Mouse (Mus musculus) C2C12 (cell line): ENCODE results near the gene Mtmr4. TPM values are rescaled to one million over a fixed set of nuclear protein-coding genes. Genes with fewer than 3 reads are reported as not detected.

Experiments used
- H3K27me3 ChIP-seq: one replicate; pipeline ENCODE4 v1.6.1; 2011; ENCODE audit not compliant: control insufficient read depth, insufficient read depth, insufficient read length
- H3K36me3 ChIP-seq: one replicate; pipeline ENCODE4 v1.6.1; 2011; ENCODE audit not compliant: control insufficient read depth, insufficient read depth
- H3K4me3 ChIP-seq: one replicate; pipeline ENCODE4 v1.5.1; 2011; ENCODE audit warnings: mild to moderate bottlenecking, control low read depth; ENCODE audit not compliant: poor library complexity, insufficient read depth, severe bottlenecking
- H3K79me2 ChIP-seq: one replicate; pipeline ENCODE4 v1.6.1; 2011; ENCODE audit not compliant: control insufficient read depth, insufficient read depth
- H3K79me3 ChIP-seq: one replicate; pipeline ENCODE4 v1.6.1; 2011; ENCODE audit warnings: low read depth, control low read depth
- H3ac ChIP-seq: one replicate; pipeline ENCODE3; 2011; ENCODE audit warnings: low read depth; ENCODE audit not compliant: control insufficient read depth, insufficient read length
- CEBPB ChIP-seq: IDR thresholded peaks from one replicate; pipeline ENCODE4 v1.6.1; 2011; ENCODE audit warnings: low read depth, mild to moderate bottlenecking, control low read depth, moderate library complexity
- CTCF ChIP-seq: IDR thresholded peaks from one replicate; pipeline ENCODE4 v1.5.1; 2011; ENCODE audit not compliant: control insufficient read depth, insufficient read depth, insufficient read length
- FOSL1 ChIP-seq: IDR thresholded peaks from one replicate; pipeline ENCODE4 v1.8.0; 2011; ENCODE audit warnings: mild to moderate bottlenecking, low read length; ENCODE audit not compliant: poor library complexity, insufficient read depth, severe bottlenecking
- MAX ChIP-seq: IDR thresholded peaks from one replicate; pipeline ENCODE4 v1.6.1; 2011; ENCODE audit warnings: mild to moderate bottlenecking, control low read depth
- MYOD1 ChIP-seq: IDR thresholded peaks from one replicate; pipeline ENCODE4 v1.6.1; 2011; ENCODE audit warnings: low read depth; ENCODE audit not compliant: control insufficient read depth, insufficient read length
- MYOG ChIP-seq: IDR thresholded peaks from one replicate; pipeline ENCODE4 v1.6.1; 2011; ENCODE audit not compliant: control insufficient read depth, insufficient read length; ENCODE audit errors: extremely low read depth
- USF1 ChIP-seq: IDR thresholded peaks from one replicate; pipeline ENCODE4 v1.6.1; 2011; ENCODE audit warnings: low read depth, mild to moderate bottlenecking, control low read depth, moderate library complexity
- polyA plus RNA-seq: library from polyadenylated mRNA; unstranded; fragments of >200 nt; fragmentation: generic; extraction: Trizol; gene quantifications from one replicate; pipeline ENCODE4 v1.2.1, GENCODE M21; 2012; ENCODE audit warnings: missing spikeins

The Mtmr4 gene
- polyA plus RNA-seq, 1 experiment, result 28.0 TPM

GRCm38 (mm10) chr11:87662407-87662806 is 70.4 kb downstream of the Mtmr4 start, which contains the start of gene Rnf43:
Gene Rnf43, plus strand, starts transcription at chr11:87662722.
- TF ChIP-seq CTCF (peak; percentile 44), FOSL1 (no peak)
- Histone ChIP-seq H3K27me3 (peaks cover 20% of the 10 kb centered on the region), H3ac (no peak within 1 kb of the TSS), H3K79me3 (no peaks in the 10 kb centered on the region), H3K36me3 (no peaks in the 10 kb centered on the region), H3K4me3 (no peak within 1 kb of the TSS), H3K79me2 (no peaks in the 10 kb centered on the region)

- Histone ChIP-seq H3K79me2 (no peaks in the 10 kb centered on the region), H3K27me3 (peaks cover 20% of the 10 kb centered on the region), H3K36me3 (no peaks in the 10 kb centered on the region), H3K79me3 (no peaks in the 10 kb centered on the region), H3ac (no peak overlapping the region), H3K4me3 (no peak overlapping the region)
- no peak for TF ChIP-seq CTCF
These were observed 70.9 kb downstream of the Mtmr4 start for GRCm38 (mm10) chr11:87662822-87663221.

- H3K36me3 ChIP-seq, result no peaks in the 10 kb centered on the region
- no peaks in the 10 kb centered on the region for H3K79me2 ChIP-seq
- no peak overlapping the region for H3ac ChIP-seq
- no peaks in the 10 kb centered on the region for H3K79me3 ChIP-seq
- no peak overlapping the region for H3K4me3 ChIP-seq
- TF ChIP-seq MYOG (no peak), USF1 (no peak), MYOD1 (no peak), CTCF (no peak), MAX (no peak), CEBPB (no peak), FOSL1 (no peak)
- peaks cover 28% of the 10 kb centered on the region for H3K27me3 ChIP-seq
These were observed 72.0 kb downstream of the Mtmr4 start for GRCm38 (mm10) chr11:87663948-87664347.

- H3K36me3 ChIP-seq, result no peaks in the 10 kb centered on the region
- TF ChIP-seq CTCF (no peak), FOSL1 (no peak), MYOG (no peak), USF1 (no peak), MYOD1 (no peak), CEBPB (no peak), MAX (no peak)
- H3ac ChIP-seq, result no peak overlapping the region
- H3K79me2 ChIP-seq, result no peaks in the 10 kb centered on the region
- no peaks in the 10 kb centered on the region for H3K79me3 ChIP-seq
- H3K27me3 ChIP-seq, result peaks cover 28% of the 10 kb centered on the region
- H3K4me3 ChIP-seq, result no peak overlapping the region
These were observed 72.6 kb downstream of the Mtmr4 start for GRCm38 (mm10) chr11:87664521-87664920.

GRCm38 (mm10) chr11:87665224-87665623 is 73.3 kb downstream of the Mtmr4 start:
- Histone ChIP-seq H3K79me3 (no peaks in the 10 kb centered on the region), H3K27me3 (peaks cover 28% of the 10 kb centered on the region), H3K79me2 (no peaks in the 10 kb centered on the region), H3ac (no peak overlapping the region), H3K36me3 (no peaks in the 10 kb centered on the region), H3K4me3 (no peak overlapping the region)
- TF ChIP-seq USF1, result no peak
- no peak for TF ChIP-seq MYOD1
- TF ChIP-seq CTCF, result no peak
- no peak for TF ChIP-seq MYOG
- no peak for TF ChIP-seq MAX

GRCm38 (mm10) chr11:87665658-87666057 is 73.7 kb downstream of the Mtmr4 start:
- Histone ChIP-seq H3K79me2 (no peaks in the 10 kb centered on the region), H3K79me3 (no peaks in the 10 kb centered on the region), H3K4me3 (no peak overlapping the region), H3ac (no peak overlapping the region), H3K36me3 (no peaks in the 10 kb centered on the region), H3K27me3 (peaks cover 28% of the 10 kb centered on the region)
- TF ChIP-seq MYOG (no peak), FOSL1 (no peak), MAX (no peak), CTCF (no peak), USF1 (no peak), MYOD1 (no peak), CEBPB (no peak)

Other genes starting within 250 kb of the Mtmr4 start
- gene Ppm1e, start 233.1 kb upstream of the Mtmr4 start, polyA plus RNA-seq, result 0.59 TPM
- 4.0 TPM for gene Rad51c, start 187.2 kb upstream of the Mtmr4 start, polyA plus RNA-seq
- gene Tex14, start 187.1 kb upstream of the Mtmr4 start, polyA plus RNA-seq, result not detected
- gene Gm11492, start 25.5 kb upstream of the Mtmr4 start, polyA plus RNA-seq, result not detected
- 0.19 TPM for gene Sept4, start 23.3 kb upstream of the Mtmr4 start, polyA plus RNA-seq
- 0.02 TPM for gene Hsf5, start 25.0 kb downstream of the Mtmr4 start, polyA plus RNA-seq
- gene Rnf43, start 70.6 kb downstream of the Mtmr4 start, polyA plus RNA-seq, result not detected
- gene Supt4a, start 145.4 kb downstream of the Mtmr4 start, polyA plus RNA-seq, result 214 TPM
- gene Tspoap1, start 168.4 kb downstream of the Mtmr4 start, polyA plus RNA-seq, result not detected
- not detected for gene Mpo, start 201.4 kb downstream of the Mtmr4 start, polyA plus RNA-seq
- gene Lpo, start 236.1 kb downstream of the Mtmr4 start, polyA plus RNA-seq, result not detected